Mouse (Mus musculus): ENCODE measurements around the gene Hes2.

DNA sequence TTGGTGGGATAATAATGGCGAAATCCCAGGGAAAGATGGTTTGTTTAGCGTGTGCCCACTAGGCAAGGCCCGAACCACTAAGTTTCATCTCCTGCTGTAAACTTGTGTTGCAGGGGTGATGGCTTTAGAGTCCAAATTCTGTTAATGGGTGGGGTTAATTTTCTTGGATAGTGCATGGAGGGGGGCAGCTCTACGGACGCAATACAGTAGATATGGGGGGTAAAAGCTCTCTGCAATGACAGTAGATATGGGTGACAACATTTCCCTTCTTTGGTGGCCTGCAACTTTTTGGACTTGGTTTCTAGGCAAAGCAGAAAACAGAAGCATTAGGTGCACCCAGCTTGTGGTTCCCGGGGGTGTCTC is 18.5 kb downstream of the Hes2 start:
- TF ChIP-seq CTCF (IDR thresholded peaks at IDR 0.05; ENCODE audit: low read depth, low read length) (no peak), POLR2A (IDR thresholded peaks at IDR 0.05; ENCODE audit: insufficient read depth, low read length) (no peak)
